Mouse (Mus musculus) lung, adult 2 months (tissue): ENCODE measurements at regions not wholly inside any gene's neighbourhood (a gene's known extent, or its start where the extent isn't known, plus 50 kb on each side); places are given as distances from the start of the nearest gene placed in this dataset.

Experiments used
- CTCF ChIP-seq: fragments of 200-500 bp; IDR thresholded peaks from 2 replicates; pipeline ENCODE4 v1.5.1; 2011; ENCODE audit warnings: mild to moderate bottlenecking, low read length, control low read depth; ENCODE audit not compliant: insufficient read depth
- POLR2A ChIP-seq: fragments of 200-500 bp; IDR thresholded peaks from 2 replicates; pipeline ENCODE4 v1.6.1; 2011; ENCODE audit warnings: low read depth, mild to moderate bottlenecking, control low read depth, low read length, borderline replicate concordance; ENCODE audit errors: extremely low read depth

DNA sequence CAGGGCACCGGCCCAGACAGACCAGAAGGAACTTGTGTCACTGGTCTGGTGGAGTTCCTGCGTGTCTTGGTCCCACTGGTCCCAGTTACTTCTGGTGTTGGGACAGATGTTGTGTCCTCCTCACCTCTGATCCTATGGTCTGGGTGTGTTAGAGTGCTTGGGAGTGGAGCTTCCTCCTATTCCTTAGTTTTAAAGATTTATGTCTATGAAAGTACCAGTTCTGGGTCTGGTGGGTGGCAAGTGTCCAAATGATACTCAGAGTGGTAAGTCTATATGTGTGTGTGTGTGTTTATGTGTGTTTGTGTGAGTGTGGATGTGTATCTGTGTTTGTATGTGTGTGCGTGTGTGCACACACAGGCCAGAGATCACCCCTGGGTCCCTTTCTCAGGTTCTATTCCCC lies 79.9 kb upstream of the Tpm1 start:
- TF ChIP-seq POLR2A, result no peak
- TF ChIP-seq CTCF, result no peak
